Mouse (Mus musculus) neural tube, embryonic 14.5 days (tissue): ENCODE data around the gene Mcrip2. TPM values are rescaled to one million over a fixed set of nuclear protein-coding genes. Genes with fewer than 3 reads are reported as not detected.
A peak's percentile ranks its signal among the peaks of the same experiment; 100 is the strongest.

Source experiments
- ATAC-seq: fragments of 200-750 bp; cut with Nextera tagmentation; 2 replicates; pipeline ENCODE4 v1.8.0; 2017; ENCODE audit warnings: low read depth, mild to moderate bottlenecking, moderate TSS enrichment, moderate library complexity
- H3K27ac ChIP-seq: fragments of 300-500 bp; sonication (generic); 2 replicates; pipeline ENCODE4 v1.5.1; 2014; ENCODE audit warnings: low read depth, mild to moderate bottlenecking, control low read depth, low read length, moderate library complexity, mixed read lengths
- H3K27me3 ChIP-seq: fragments of 300-500 bp; sonication (generic); 2 replicates; pipeline ENCODE4 v1.6.1; 2014; ENCODE audit warnings: low read length; ENCODE audit not compliant: control insufficient read depth, insufficient read depth
- H3K36me3 ChIP-seq: fragments of 300-500 bp; sonication (generic); 2 replicates; pipeline ENCODE4 v1.6.1; 2014; ENCODE audit warnings: low read length, mixed read lengths; ENCODE audit not compliant: control insufficient read depth, insufficient read depth
- H3K4me1 ChIP-seq: fragments of 300-500 bp; sonication (generic); 2 replicates; pipeline ENCODE4 v1.6.1; 2014; ENCODE audit warnings: low read length; ENCODE audit not compliant: control insufficient read depth, insufficient read depth
- H3K4me2 ChIP-seq: fragments of 300-500 bp; sonication (generic); 2 replicates; pipeline ENCODE4 v1.6.1; 2014; ENCODE audit warnings: mild to moderate bottlenecking, low read depth, low read length, control low read depth
- H3K4me3 ChIP-seq: fragments of 300-500 bp; sonication (generic); 2 replicates; pipeline ENCODE4 v1.5.1; 2014; ENCODE audit warnings: low read depth, low read length, control low read depth, mixed read lengths
- H3K9ac ChIP-seq: fragments of 300-500 bp; sonication (generic); replicated peaks from 2 replicates; pipeline ENCODE4 v1.6.1; 2014; ENCODE audit warnings: low read depth, mild to moderate bottlenecking, control low read depth, low read length, mixed read lengths
- H3K9me3 ChIP-seq: fragments of 300-500 bp; sonication (generic); 2 replicates; pipeline ENCODE4 v1.6.1; 2016; ENCODE audit warnings: low read length; ENCODE audit not compliant: control insufficient read depth
- WGBS: fragments of 180-500 bp; shearing (Covaris S2); extraction: QIAGEN DNeasy Blood & Tissue Kit; methylation state at CpG from one replicate; pipeline ENCODE4 v1.1.7; 2014; 5-methylcytosine and 5-hydroxymethylcytosine counted together
- polyA plus RNA-seq: library from polyadenylated mRNA; unstranded; fragments of >200 nt; fragmentation: Nextera tagmentation; extraction: Ambion mirVana; gene quantifications from 2 replicates; pipeline ENCODE4 v1.2.1, GENCODE M21; 2014

Gene Mcrip2
- polyA plus RNA-seq, 1 experiment from 2014 or later: 22.4 TPM

- Histone ChIP-seq H3K36me3 (peaks cover 10% of the 10 kb centered on the region), H3K4me1 (peaks cover 14% of the 10 kb centered on the region), H3K9me3 (no peaks in the 10 kb centered on the region), H3K27me3 (no peaks in the 10 kb centered on the region), H3K4me3 (no peak overlapping the region), H3K27ac (no peak overlapping the region), H3K4me2 (no peak overlapping the region), H3K9ac (no peak overlapping the region)
- WGBS: 96% methylated on average over 32 of the region's 32 CpGs
- ATAC-seq: no peak
Observed at GRCm38 (mm10) chr17:25877741-25878610, 9.4 kb upstream of the Mcrip2 start.

- H3K9ac ChIP-seq: no peak overlapping the region
- no peak overlapping the region for H3K27ac ChIP-seq
- no peak overlapping the region for H3K4me3 ChIP-seq
- 93% methylated on average over 3 of the region's 3 CpGs for WGBS
- no peaks in the 10 kb centered on the region for H3K27me3 ChIP-seq
- no peaks in the 10 kb centered on the region for H3K9me3 ChIP-seq
- peaks cover 14% of the 10 kb centered on the region for H3K4me1 ChIP-seq
- H3K4me2 ChIP-seq: no peak overlapping the region
- no peak for ATAC-seq
- H3K36me3 ChIP-seq: peaks cover 10% of the 10 kb centered on the region
Observed at GRCm38 (mm10) chr17:25877025-25877424, 8.5 kb upstream of the Mcrip2 start.

- H3K27me3 ChIP-seq: no peaks in the 10 kb centered on the region
- peak overlapping the region; percentile 85 for H3K9ac ChIP-seq
- H3K9me3 ChIP-seq: no peaks in the 10 kb centered on the region
- peak overlapping the region; percentile 75 for H3K4me3 ChIP-seq
- 64% methylated on average over 10 of the region's 10 CpGs for WGBS
- peaks cover 10% of the 10 kb centered on the region for H3K36me3 ChIP-seq
- no peak for ATAC-seq
- peaks cover 14% of the 10 kb centered on the region for H3K4me1 ChIP-seq
- no peak overlapping the region; the same call in 1 of the 2 replicates for H3K27ac ChIP-seq
- H3K4me2 ChIP-seq: peak overlapping the region; percentile 95
Observed at GRCm38 (mm10) chr17:25876347-25876915, 7.9 kb upstream of the Mcrip2 start.

GRCm38 (mm10) chr17:25875171-25876136, 6.9 kb upstream of the Mcrip2 start:
- H3K9me3 ChIP-seq: no peaks in the 10 kb centered on the region
- peaks cover 12% of the 10 kb centered on the region for H3K4me1 ChIP-seq
- peak overlapping the region; percentile 85 for H3K9ac ChIP-seq
- no peaks in the 10 kb centered on the region for H3K27me3 ChIP-seq
- peak; percentile 93 for ATAC-seq
- H3K4me2 ChIP-seq: peak overlapping the region; percentile 95
- WGBS: under 1% methylated on average over 59 of the region's 59 CpGs
- H3K27ac ChIP-seq: peak overlapping the region; percentile 91
- H3K36me3 ChIP-seq: peaks cover 10% of the 10 kb centered on the region
- peak overlapping the region; percentile 75 for H3K4me3 ChIP-seq

GRCm38 (mm10) chr17:25874721-25875170, 6.2 kb upstream of the Mcrip2 start, which contains the start of gene Mettl26:
Gene Mettl26 (plus strand): TSS chr17:25875074.
- Histone ChIP-seq H3K4me1 (peaks cover 12% of the 10 kb centered on the region), H3K27ac (peak within 1 kb of the TSS; percentile 91), H3K27me3 (no peaks in the 10 kb centered on the region), H3K9ac (peak within 1 kb of the TSS; percentile 85), H3K36me3 (peaks cover 10% of the 10 kb centered on the region), H3K4me2 (peak within 1 kb of the TSS; percentile 95), H3K9me3 (no peaks in the 10 kb centered on the region), H3K4me3 (peak within 1 kb of the TSS; percentile 75)
- peak; percentile 77 for ATAC-seq
- under 1% methylated on average over 25 of the region's 25 CpGs for WGBS

GRCm38 (mm10) chr17:25874148-25874720, 5.7 kb upstream of the Mcrip2 start:
- Histone ChIP-seq H3K27ac (peak overlapping the region; percentile 91), H3K9ac (peak overlapping the region; percentile 39; the same call in 1 of the 2 replicates), H3K9me3 (no peaks in the 10 kb centered on the region), H3K36me3 (peaks cover 5% of the 10 kb centered on the region), H3K4me1 (peaks cover 12% of the 10 kb centered on the region), H3K27me3 (no peaks in the 10 kb centered on the region), H3K4me2 (peak overlapping the region; percentile 95), H3K4me3 (peak overlapping the region; percentile 75)
- WGBS: 5% methylated on average over 14 of the region's 14 CpGs
- no peak for ATAC-seq

GRCm38 (mm10) chr17:25873405-25874147, 5.0 kb upstream of the Mcrip2 start:
- Histone ChIP-seq H3K4me1 (peaks cover 12% of the 10 kb centered on the region), H3K27me3 (no peaks in the 10 kb centered on the region), H3K9ac (no peak overlapping the region; the same call in 1 of the 2 replicates), H3K9me3 (no peaks in the 10 kb centered on the region), H3K27ac (0 out of 2 replicates have a peak overlapping the region, but pooled peaks have one; percentile 91), H3K36me3 (peaks cover 5% of the 10 kb centered on the region), H3K4me2 (peak overlapping the region; percentile 95), H3K4me3 (peak overlapping the region; percentile 75)
- WGBS: 83% methylated on average over 11 of the region's 11 CpGs
- ATAC-seq: no peak

GRCm38 (mm10) chr17:25872676-25873075, 4.1 kb upstream of the Mcrip2 start:
- Histone ChIP-seq H3K9ac (no peak overlapping the region), H3K4me1 (peaks cover 14% of the 10 kb centered on the region), H3K36me3 (no peaks in the 10 kb centered on the region), H3K9me3 (no peaks in the 10 kb centered on the region), H3K4me3 (no peak overlapping the region), H3K27me3 (no peaks in the 10 kb centered on the region), H3K27ac (no peak overlapping the region), H3K4me2 (no peak overlapping the region)
- no peak for ATAC-seq
- 93% methylated on average over 3 of the region's 3 CpGs for WGBS
